Mouse (Mus musculus): ENCODE data around the gene Becn1. TPM values are rescaled to one million over a fixed set of nuclear protein-coding genes. Genes with fewer than 3 reads are reported as not detected.

Becn1 gene
- polyA plus RNA-seq (2012; ENCODE audit: low replicate concordance): 55.6 and 84.1 TPM in 2 replicates

GRCm38 (mm10) chr11:101302004-101302798 is at the start of gene Becn1:
Gene Becn1 (minus strand): TSS chr11:101302286.

GRCm38 (mm10) chr11:101330371-101330924 is 28.4 kb upstream of the Becn1 start, which contains the start of gene Aoc3:
Gene Aoc3 (plus strand): TSS chr11:101330605.

GRCm38 (mm10) chr11:101324763-101325162 is 22.7 kb upstream of the Becn1 start, which contains the start of gene Aoc2:
Gene Aoc2 (plus strand): TSS chr11:101325063.

GRCm38 (mm10) chr11:101315665-101316500 is 13.8 kb upstream of the Becn1 start, which contains the start of gene Psme3:
Gene Psme3 (plus strand): TSS chr11:101316213.

GRCm38 (mm10) chr11:101278223-101279192 is 23.6 kb downstream of the Becn1 start, which contains the start of the genes Cntd1 and Coa3:
Gene Cntd1 (plus strand): TSS chr11:101279012.
Gene Coa3 (minus strand): TSS chr11:101279114.

GRCm38 (mm10) chr11:101259948-101260825 is 41.9 kb downstream of the Becn1 start, which contains the start of gene Wnk4:
Gene Wnk4 (plus strand): TSS chr11:101260567.

GRCm38 (mm10) chr11:101253613-101254389 is 48.3 kb downstream of the Becn1 start, which contains the start of gene Vps25:
Gene Vps25 (plus strand): TSS chr11:101253707.

GRCm38 (mm10) chr11:101245855-101246701 is 56.0 kb downstream of the Becn1 start, which contains the start of gene Ramp2:
Gene Ramp2 (plus strand): TSS chr11:101246028.

Other genes starting within 250 kb of the Becn1 start
- gene Naglu, start 232.3 kb downstream of the Becn1 start, polyA plus RNA-seq (2012; ENCODE audit: low replicate concordance): 4.8 and 25.3 TPM in 2 replicates
- gene Hsd17b1, start 223.9 kb downstream of the Becn1 start, polyA plus RNA-seq (2012; ENCODE audit: low replicate concordance): not detected in 2 replicates
- 28.2 and 48.5 TPM in 2 replicates for gene Coasy, start 219.7 kb downstream of the Becn1 start, polyA plus RNA-seq (2012; ENCODE audit: low replicate concordance)
- 13.7 and 31.7 TPM in 2 replicates for gene Mlx, start 215.0 kb downstream of the Becn1 start, polyA plus RNA-seq (2012; ENCODE audit: low replicate concordance)
- gene Psmc3ip, start 206.8 kb downstream of the Becn1 start, polyA plus RNA-seq (2012; ENCODE audit: low replicate concordance): 16.3 and 18.1 TPM in 2 replicates
- gene Retreg3, start 182.4 kb downstream of the Becn1 start, polyA plus RNA-seq (2012; ENCODE audit: low replicate concordance): 5.6 and 18.8 TPM in 2 replicates
- gene Tubg1, start 182.3 kb downstream of the Becn1 start, polyA plus RNA-seq (2012; ENCODE audit: low replicate concordance): 149 and 176 TPM in 2 replicates
- gene Tubg2, start 146.4 kb downstream of the Becn1 start, polyA plus RNA-seq (2012; ENCODE audit: low replicate concordance): 1.7 and 2.4 TPM in 2 replicates
- gene Cntnap1, start 131.8 kb downstream of the Becn1 start, polyA plus RNA-seq (2012; ENCODE audit: low replicate concordance): 0.40 and 0.42 TPM in 2 replicates
- 3.2 and 5.3 TPM in 2 replicates for gene Plekhh3, start 130.9 kb downstream of the Becn1 start, polyA plus RNA-seq (2012; ENCODE audit: low replicate concordance)
- 0.56 and 1.1 TPM in 2 replicates for gene Ccr10, start 126.8 kb downstream of the Becn1 start, polyA plus RNA-seq (2012; ENCODE audit: low replicate concordance)
- gene Ezh1, start 75.8 kb downstream of the Becn1 start, polyA plus RNA-seq (2012; ENCODE audit: low replicate concordance): 0.88 and 7.2 TPM in 2 replicates
- 5.4 and 11.1 TPM in 2 replicates for gene Ramp2, start 56.3 kb downstream of the Becn1 start, polyA plus RNA-seq (2012; ENCODE audit: low replicate concordance)
- gene Vps25, start 48.6 kb downstream of the Becn1 start, polyA plus RNA-seq (2012; ENCODE audit: low replicate concordance): 73.9 and 74.5 TPM in 2 replicates
- gene Wnk4, start 41.7 kb downstream of the Becn1 start, polyA plus RNA-seq (2012; ENCODE audit: low replicate concordance): 6.0 and 8.9 TPM in 2 replicates
- gene Cntd1, start 23.3 kb downstream of the Becn1 start, polyA plus RNA-seq (2012; ENCODE audit: low replicate concordance): 0.17 TPM in 1 of 2 replicates, not detected in the other
- gene Coa3, start 23.2 kb downstream of the Becn1 start, polyA plus RNA-seq (2012; ENCODE audit: low replicate concordance): 2.0 and 15.7 TPM in 2 replicates
- 97.5 and 117 TPM in 2 replicates for gene Psme3, start 13.9 kb upstream of the Becn1 start, polyA plus RNA-seq (2012; ENCODE audit: low replicate concordance)
- 11.1 and 13.4 TPM in 2 replicates for gene Aoc2, start 22.8 kb upstream of the Becn1 start, polyA plus RNA-seq (2012; ENCODE audit: low replicate concordance)
- gene Aoc3, start 28.3 kb upstream of the Becn1 start, polyA plus RNA-seq (2012; ENCODE audit: low replicate concordance): 0.37 and 0.41 TPM in 2 replicates
- not detected in 2 replicates for gene G6pc, start 65.3 kb upstream of the Becn1 start, polyA plus RNA-seq (2012; ENCODE audit: low replicate concordance)
- gene Aarsd1, start 115.3 kb upstream of the Becn1 start, polyA plus RNA-seq (2012; ENCODE audit: low replicate concordance): 38.8 and 49.0 TPM in 2 replicates
- gene Gm27029, start 122.5 kb upstream of the Becn1 start, polyA plus RNA-seq (2012; ENCODE audit: low replicate concordance): 0.33 TPM in 1 of 2 replicates, not detected in the other
- gene Rundc1, start 122.8 kb upstream of the Becn1 start, polyA plus RNA-seq (2012; ENCODE audit: low replicate concordance): 4.3 and 5.0 TPM in 2 replicates
- gene Ptges3l, start 123.0 kb upstream of the Becn1 start, polyA plus RNA-seq (2012; ENCODE audit: low replicate concordance): 0.16 and 0.95 TPM in 2 replicates
- gene Rpl27, start 140.0 kb upstream of the Becn1 start, polyA plus RNA-seq (2012; ENCODE audit: low replicate concordance): 98.1 and 303 TPM in 2 replicates
- 22.6 and 37.1 TPM in 2 replicates for gene Ifi35, start 146.1 kb upstream of the Becn1 start, polyA plus RNA-seq (2012; ENCODE audit: low replicate concordance)
- 3.2 and 4.2 TPM in 2 replicates for gene Rnd2, start 162.7 kb upstream of the Becn1 start, polyA plus RNA-seq (2012; ENCODE audit: low replicate concordance)
- gene Vat1, start 163.9 kb upstream of the Becn1 start, polyA plus RNA-seq (2012; ENCODE audit: low replicate concordance): 45.9 and 70.6 TPM in 2 replicates
- 0.80 and 24.6 TPM in 2 replicates for gene Brca1, start 249.7 kb upstream of the Becn1 start, polyA plus RNA-seq (2012; ENCODE audit: low replicate concordance)
- gene Nbr1, start 249.9 kb upstream of the Becn1 start, polyA plus RNA-seq (2012; ENCODE audit: low replicate concordance): 37.6 and 46.4 TPM in 2 replicates